Mouse (Mus musculus) midbrain, embryonic 15.5 days (tissue): ENCODE data around the gene Otof. TPM values are rescaled to one million over a fixed set of nuclear protein-coding genes. Genes with fewer than 3 reads are reported as not detected.

Source experiments
- ATAC-seq: fragments of 200-750 bp; cut with Nextera tagmentation; replicated peaks from 2 replicates; pipeline ENCODE4 v1.8.0; 2017; ENCODE audit warnings: moderate TSS enrichment
- H3K27ac ChIP-seq: fragments of 300-500 bp; sonication (generic); 2 replicates; pipeline ENCODE4 v1.5.1; 2015; ENCODE audit warnings: mild to moderate bottlenecking, inconsistent platforms
- H3K27me3 ChIP-seq: fragments of 300-500 bp; sonication (generic); replicated peaks from 2 replicates; pipeline ENCODE4 v1.6.1; 2015; ENCODE audit warnings: inconsistent platforms
- H3K36me3 ChIP-seq: fragments of 300-500 bp; sonication (generic); replicated peaks from 2 replicates; pipeline ENCODE4 v1.6.1; 2015; ENCODE audit warnings: inconsistent platforms
- H3K4me1 ChIP-seq: fragments of 300-500 bp; sonication (generic); 2 replicates; pipeline ENCODE4 v1.6.1; 2015; ENCODE audit warnings: inconsistent platforms
- H3K4me2 ChIP-seq: fragments of 300-500 bp; sonication (generic); 2 replicates; pipeline ENCODE4 v1.6.1; 2015; ENCODE audit warnings: inconsistent platforms, mild to moderate bottlenecking, moderate library complexity
- H3K4me3 ChIP-seq: fragments of 300-500 bp; sonication (generic); 2 replicates; pipeline ENCODE4 v1.5.1; 2015; ENCODE audit warnings: mild to moderate bottlenecking, inconsistent platforms
- H3K9ac ChIP-seq: fragments of 300-500 bp; sonication (generic); 2 replicates; pipeline ENCODE4 v1.6.1; 2015; ENCODE audit warnings: mild to moderate bottlenecking, inconsistent platforms
- H3K9me3 ChIP-seq: fragments of 300-500 bp; sonication (generic); 2 replicates; pipeline ENCODE4 v1.6.1; 2016; ENCODE audit warnings: inconsistent platforms
- WGBS: fragments of 180-500 bp; shearing (Covaris S2); methylation state at CpG from one replicate; pipeline ENCODE4 v1.1.7; 2015; ENCODE audit warnings: mixed read lengths; 5-methylcytosine and 5-hydroxymethylcytosine counted together
- polyA plus RNA-seq: library from polyadenylated mRNA; unstranded; fragments of >200 nt; fragmentation: Nextera tagmentation; extraction: Ambion mirVana; gene quantifications from 2 replicates; pipeline ENCODE4 v1.2.1, GENCODE M21; 2015

The Otof gene
- polyA plus RNA-seq, 1 experiment from 2014 or later = 4.0 TPM

GRCm38 (mm10) chr5:30367405-30367804, 94.3 kb downstream of the Otof start:
- no peaks in the 10 kb centered on the region for H3K4me1 ChIP-seq
- H3K9me3 ChIP-seq = no peaks in the 10 kb centered on the region
- H3K9ac ChIP-seq = no peak overlapping the region
- H3K36me3 ChIP-seq = no peaks in the 10 kb centered on the region
- H3K27ac ChIP-seq = no peak overlapping the region
- H3K4me2 ChIP-seq = no peak overlapping the region
- H3K4me3 ChIP-seq = no peak overlapping the region
- WGBS = 87% methylated on average over 8 of the region's 8 CpGs
- no peak for ATAC-seq
- no peaks in the 10 kb centered on the region for H3K27me3 ChIP-seq

- no peaks in the 10 kb centered on the region for H3K27me3 ChIP-seq
Measured at GRCm38 (mm10) chr5:30358436-30359099, 103.2 kb downstream of the Otof start.

GRCm38 (mm10) chr5:30356647-30357046, 105.1 kb downstream of the Otof start:
- no peak overlapping the region for H3K27ac ChIP-seq
- no peak overlapping the region for H3K9ac ChIP-seq
- no peaks in the 10 kb centered on the region for H3K4me1 ChIP-seq
- no peak overlapping the region for H3K4me3 ChIP-seq
- no peak for ATAC-seq
- H3K9me3 ChIP-seq = no peaks in the 10 kb centered on the region
- H3K36me3 ChIP-seq = no peaks in the 10 kb centered on the region
- H3K4me2 ChIP-seq = no peak overlapping the region
- WGBS = 82% methylated on average over 7 of the region's 7 CpGs
- H3K27me3 ChIP-seq = no peaks in the 10 kb centered on the region

More at GRCm38 (mm10) chr5:30358436-30359099, 103.2 kb downstream of the Otof start:
- no peaks in the 10 kb centered on the region for H3K4me1 ChIP-seq
- no peaks in the 10 kb centered on the region for H3K36me3 ChIP-seq
- ATAC-seq = no peak
- 86% methylated on average over 10 of the region's 10 CpGs for WGBS
- H3K9ac ChIP-seq = no peak overlapping the region
- H3K27ac ChIP-seq = no peak overlapping the region
- H3K9me3 ChIP-seq = no peaks in the 10 kb centered on the region
- H3K4me2 ChIP-seq = no peak overlapping the region
- H3K4me3 ChIP-seq = no peak overlapping the region

- no peaks in the 10 kb centered on the region for H3K4me1 ChIP-seq
- H3K27me3 ChIP-seq = no peaks in the 10 kb centered on the region
- ATAC-seq = no peak
- no peak overlapping the region for H3K4me3 ChIP-seq
- H3K27ac ChIP-seq = no peak overlapping the region
- 89% methylated on average over 14 of the region's 14 CpGs for WGBS
- H3K36me3 ChIP-seq = no peaks in the 10 kb centered on the region
- no peak overlapping the region for H3K9ac ChIP-seq
- H3K9me3 ChIP-seq = no peaks in the 10 kb centered on the region
- H3K4me2 ChIP-seq = no peak overlapping the region
Measured at GRCm38 (mm10) chr5:30355559-30356159, 106.1 kb downstream of the Otof start.

GRCm38 (mm10) chr5:30355114-30355513, 106.6 kb downstream of the Otof start:
- H3K27me3 ChIP-seq = no peaks in the 10 kb centered on the region
- no peak overlapping the region for H3K4me3 ChIP-seq
- no peaks in the 10 kb centered on the region for H3K36me3 ChIP-seq
- no peaks in the 10 kb centered on the region for H3K9me3 ChIP-seq
- no peaks in the 10 kb centered on the region for H3K4me1 ChIP-seq
- H3K4me2 ChIP-seq = no peak overlapping the region
- WGBS = 86% methylated on average over 7 of the region's 7 CpGs
- no peak for ATAC-seq
- no peak overlapping the region for H3K9ac ChIP-seq
- H3K27ac ChIP-seq = no peak overlapping the region

GRCm38 (mm10) chr5:30353605-30354004, 108.1 kb downstream of the Otof start:
- Histone ChIP-seq H3K9me3 (no peaks in the 10 kb centered on the region), H3K27me3 (no peaks in the 10 kb centered on the region), H3K27ac (no peak overlapping the region), H3K9ac (no peak overlapping the region), H3K4me1 (no peaks in the 10 kb centered on the region), H3K4me3 (no peak overlapping the region), H3K36me3 (no peaks in the 10 kb centered on the region), H3K4me2 (no peak overlapping the region)
- no peak for ATAC-seq
- WGBS = 66% methylated on average over 3 of the region's 3 CpGs

- no peaks in the 10 kb centered on the region for H3K27me3 ChIP-seq
- H3K4me2 ChIP-seq = no peak overlapping the region
- no peak overlapping the region for H3K27ac ChIP-seq
- H3K4me1 ChIP-seq = 0 out of 2 replicates have a peak, but pooled peaks cover 8% of the 10 kb centered on the region
- H3K9me3 ChIP-seq = no peaks in the 10 kb centered on the region
- H3K4me3 ChIP-seq = no peak overlapping the region
- H3K9ac ChIP-seq = no peak overlapping the region
- H3K36me3 ChIP-seq = no peaks in the 10 kb centered on the region
- ATAC-seq = no peak
- WGBS = 77% methylated on average over 5 of the region's 5 CpGs
Measured at GRCm38 (mm10) chr5:30343886-30344285, 117.8 kb downstream of the Otof start.

- WGBS = 3% methylated on average over 9 of the region's 9 CpGs
- Histone ChIP-seq H3K4me1 (0 out of 2 replicates have a peak, but pooled peaks cover 8% of the 10 kb centered on the region), H3K4me2 (peak overlapping the region; percentile 45), H3K9me3 (no peaks in the 10 kb centered on the region), H3K36me3 (no peaks in the 10 kb centered on the region), H3K9ac (no peak overlapping the region), H3K27me3 (no peaks in the 10 kb centered on the region), H3K27ac (no peak overlapping the region), H3K4me3 (peak overlapping the region; percentile 17; the same call in 1 of the 2 replicates)
- peak; percentile 82 for ATAC-seq
Measured at GRCm38 (mm10) chr5:30343107-30343506, 118.6 kb downstream of the Otof start.

GRCm38 (mm10) chr5:30342601-30343015, 119.1 kb downstream of the Otof start:
- 7% methylated on average over 17 of the region's 17 CpGs for WGBS
- Histone ChIP-seq H3K27ac (no peak overlapping the region), H3K36me3 (no peaks in the 10 kb centered on the region), H3K4me3 (peak overlapping the region; percentile 17; the same call in 1 of the 2 replicates), H3K9me3 (no peaks in the 10 kb centered on the region), H3K4me2 (peak overlapping the region; percentile 45), H3K4me1 (0 out of 2 replicates have a peak, but pooled peaks cover 8% of the 10 kb centered on the region), H3K27me3 (no peaks in the 10 kb centered on the region), H3K9ac (no peak overlapping the region)
- ATAC-seq = peak; percentile 74

- no peaks in the 10 kb centered on the region for H3K27me3 ChIP-seq
- no peaks in the 10 kb centered on the region for H3K9me3 ChIP-seq
- H3K36me3 ChIP-seq = no peaks in the 10 kb centered on the region
- no peak for ATAC-seq
- WGBS = 77% methylated on average over 11 of the region's 11 CpGs
- no peak overlapping the region for H3K9ac ChIP-seq
- 0 out of 2 replicates have a peak, but pooled peaks cover 8% of the 10 kb centered on the region for H3K4me1 ChIP-seq
- H3K4me3 ChIP-seq = no peak overlapping the region
- no peak overlapping the region for H3K4me2 ChIP-seq
- no peak overlapping the region for H3K27ac ChIP-seq
Measured at GRCm38 (mm10) chr5:30341601-30342365, 119.9 kb downstream of the Otof start.

GRCm38 (mm10) chr5:30340815-30341214, 120.9 kb downstream of the Otof start:
- 75% methylated on average over 5 of the region's 5 CpGs for WGBS
- no peak for ATAC-seq
- Histone ChIP-seq H3K4me1 (0 out of 2 replicates have a peak, but pooled peaks cover 8% of the 10 kb centered on the region), H3K36me3 (no peaks in the 10 kb centered on the region), H3K27ac (no peak overlapping the region), H3K27me3 (no peaks in the 10 kb centered on the region), H3K9ac (no peak overlapping the region), H3K4me2 (no peak overlapping the region), H3K4me3 (no peak overlapping the region), H3K9me3 (no peaks in the 10 kb centered on the region)
